Mouse (Mus musculus): ENCODE data around the gene A530064D06Rik.

GRCm38 (mm10) chr17:48215429-48215828 is 48.4 kb upstream of the A530064D06Rik start:
- TF ChIP-seq CTCF (IDR thresholded peaks at IDR 0.05; ENCODE audit: low read depth) (no peak), EP300 (IDR thresholded peaks at IDR 0.05; ENCODE audit: low read depth) (no peak)

Data from liver, embryonic 14.5 days (tissue).